Mouse (Mus musculus) olfactory bulb, adult 2 months (tissue): ENCODE results near the gene Tinagl1.

Source experiments
- CTCF ChIP-seq: fragments of 200-500 bp; IDR thresholded peaks from 2 replicates; pipeline ENCODE4 v1.5.1; 2012; ENCODE audit warnings: low read depth, mild to moderate bottlenecking, low read length, moderate library complexity; ENCODE audit not compliant: insufficient read depth
- POLR2A ChIP-seq: fragments of 200-500 bp; IDR thresholded peaks from 2 replicates; pipeline ENCODE4 v1.6.1; 2012; ENCODE audit warnings: mild to moderate bottlenecking, low read depth, low read length, moderate library complexity; ENCODE audit not compliant: insufficient read depth

- TF ChIP-seq POLR2A, result no peak
- no peak for TF ChIP-seq CTCF
These were observed 21.0 kb upstream of the Tinagl1 start for GRCm38 (mm10) chr4:130195924-130196323.
